Mouse (Mus musculus) hindbrain, postnatal 0 days (tissue): ENCODE measurements around the gene Rora. TPM values are rescaled to one million over a fixed set of nuclear protein-coding genes. Genes with fewer than 3 reads are reported as not detected.

Experiments
- ATAC-seq: fragments of 200-750 bp; cut with Nextera tagmentation; 2 replicates; pipeline ENCODE4 v1.8.0; 2017; ENCODE audit warnings: mild to moderate bottlenecking, moderate TSS enrichment, moderate library complexity
- DNase-seq: peaks from one replicate; pipeline ENCODE4 v3.0.0-alpha.2; 2015; ENCODE audit warnings: low spot score
- H3K27ac ChIP-seq: fragments of 300-500 bp; sonication (generic); 2 replicates; pipeline ENCODE4 v1.5.1; 2014; ENCODE audit warnings: mild to moderate bottlenecking
- H3K27me3 ChIP-seq: fragments of 300-500 bp; sonication (generic); 2 replicates; pipeline ENCODE4 v1.6.1; 2014; ENCODE audit warnings: low read length, mixed read lengths; ENCODE audit not compliant: insufficient read depth
- H3K36me3 ChIP-seq: fragments of 300-500 bp; sonication (generic); 2 replicates; pipeline ENCODE4 v1.6.1; 2014; ENCODE audit warnings: low read length, mixed read lengths; ENCODE audit not compliant: insufficient read depth
- H3K4me1 ChIP-seq: fragments of 300-500 bp; sonication (generic); 2 replicates; pipeline ENCODE4 v1.6.1; 2014; ENCODE audit warnings: antibody characterized with exemption, low read length, mixed read lengths; ENCODE audit not compliant: insufficient read depth
- H3K4me2 ChIP-seq: fragments of 300-500 bp; sonication (generic); 2 replicates; pipeline ENCODE4 v1.6.1; 2014; ENCODE audit warnings: low read depth, mild to moderate bottlenecking, low read length, moderate library complexity, mixed read lengths
- H3K4me3 ChIP-seq: fragments of 300-500 bp; sonication (generic); 2 replicates; pipeline ENCODE4 v1.5.1; 2014; ENCODE audit warnings: low read length
- H3K9ac ChIP-seq: fragments of 300-500 bp; sonication (generic); replicated peaks from 2 replicates; pipeline ENCODE4 v1.6.1; 2014; ENCODE audit warnings: mild to moderate bottlenecking, low read length, moderate library complexity, mixed read lengths
- H3K9me3 ChIP-seq: fragments of 300-500 bp; sonication (generic); 2 replicates; pipeline ENCODE4 v1.6.1; 2016; ENCODE audit warnings: low read length, mixed read lengths
- CTCF ChIP-seq: IDR thresholded peaks from 2 replicates; pipeline ENCODE4 v1.5.1; 2016; ENCODE audit warnings: antibody characterized with exemption, control low read depth, low read depth
- WGBS: fragments of 180-500 bp; shearing (Covaris S2); extraction: QIAGEN DNeasy Blood & Tissue Kit; methylation state at CpG from one replicate; pipeline ENCODE4 v1.1.7; 2014; 5-methylcytosine and 5-hydroxymethylcytosine counted together
- polyA plus RNA-seq: library from polyadenylated mRNA; unstranded; fragments of >200 nt; fragmentation: Nextera tagmentation; extraction: Ambion mirVana; gene quantifications from 2 replicates; pipeline ENCODE4 v1.2.1, GENCODE M21; 2015
- total RNA-seq: library from RNA; depleted of rRNA; stranded (reverse); fragments of >200 nt; gene quantifications from 2 replicates; pipeline ENCODE4 v1.2.3, GENCODE M21; 2014

Gene Rora
- total and polyA plus RNA-seq, 2 experiments from 2014 or later: 27.5 to 59.4 TPM

GRCm38 (mm10) chr9:68687251-68687874 lies 33.8 kb downstream of the Rora start:
- 17% methylated on average over 10 of the region's 10 CpGs for WGBS
- ATAC-seq: no peak
- no peak for TF ChIP-seq CTCF

GRCm38 (mm10) chr9:68688151-68688550 lies 34.6 kb downstream of the Rora start:
- no peak overlapping the region for H3K4me2 ChIP-seq
- no peak overlapping the region for H3K4me3 ChIP-seq
- 91% methylated on average over 2 of the region's 2 CpGs for WGBS
- TF ChIP-seq CTCF: no peak
- ATAC-seq: no peak
- H3K27ac ChIP-seq: no peak overlapping the region
- H3K4me1 ChIP-seq: peaks cover 7% of the 10 kb centered on the region; the same call in 1 of the 2 replicates
- no peaks in the 10 kb centered on the region for H3K9me3 ChIP-seq
- H3K9ac ChIP-seq: no peak overlapping the region
- no peaks in the 10 kb centered on the region for H3K36me3 ChIP-seq
- no peaks in the 10 kb centered on the region for H3K27me3 ChIP-seq
- no peak for DNase-seq

More at GRCm38 (mm10) chr9:68687251-68687874, 33.8 kb downstream of the Rora start:
- Histone ChIP-seq H3K4me3 (no peak overlapping the region), H3K9me3 (no peaks in the 10 kb centered on the region), H3K4me1 (peaks cover 7% of the 10 kb centered on the region; the same call in 1 of the 2 replicates), H3K36me3 (no peaks in the 10 kb centered on the region), H3K4me2 (no peak overlapping the region), H3K9ac (no peak overlapping the region; the same call in 1 of the 2 replicates), H3K27ac (no peak overlapping the region), H3K27me3 (no peaks in the 10 kb centered on the region)
- DNase-seq: no peak

- Histone ChIP-seq H3K4me3 (no peak overlapping the region), H3K36me3 (no peaks in the 10 kb centered on the region), H3K4me2 (no peak overlapping the region), H3K27ac (no peak overlapping the region), H3K9ac (no peak overlapping the region), H3K9me3 (no peaks in the 10 kb centered on the region), H3K4me1 (peaks cover 7% of the 10 kb centered on the region; the same call in 1 of the 2 replicates), H3K27me3 (no peaks in the 10 kb centered on the region)
- peak; percentile 82 for DNase-seq
- TF ChIP-seq CTCF: peak; percentile 91
- 35% methylated on average over 4 of the region's 4 CpGs for WGBS
- no peak for ATAC-seq
Measured at GRCm38 (mm10) chr9:68689351-68689750, 35.8 kb downstream of the Rora start.

GRCm38 (mm10) chr9:68694889-68695495 lies 41.4 kb downstream of the Rora start:
- no peak for TF ChIP-seq CTCF
- Histone ChIP-seq H3K27me3 (no peaks in the 10 kb centered on the region), H3K9me3 (no peaks in the 10 kb centered on the region), H3K4me2 (no peak overlapping the region), H3K36me3 (no peaks in the 10 kb centered on the region), H3K9ac (no peak overlapping the region), H3K27ac (no peak overlapping the region; the same call in 1 of the 2 replicates), H3K4me3 (no peak overlapping the region), H3K4me1 (0 out of 2 replicates have a peak, but pooled peaks cover 4% of the 10 kb centered on the region)
- ATAC-seq (no peak), DNase-seq (peak; percentile 27)
- WGBS: 19% methylated on average over 4 of the region's 4 CpGs

DNA sequence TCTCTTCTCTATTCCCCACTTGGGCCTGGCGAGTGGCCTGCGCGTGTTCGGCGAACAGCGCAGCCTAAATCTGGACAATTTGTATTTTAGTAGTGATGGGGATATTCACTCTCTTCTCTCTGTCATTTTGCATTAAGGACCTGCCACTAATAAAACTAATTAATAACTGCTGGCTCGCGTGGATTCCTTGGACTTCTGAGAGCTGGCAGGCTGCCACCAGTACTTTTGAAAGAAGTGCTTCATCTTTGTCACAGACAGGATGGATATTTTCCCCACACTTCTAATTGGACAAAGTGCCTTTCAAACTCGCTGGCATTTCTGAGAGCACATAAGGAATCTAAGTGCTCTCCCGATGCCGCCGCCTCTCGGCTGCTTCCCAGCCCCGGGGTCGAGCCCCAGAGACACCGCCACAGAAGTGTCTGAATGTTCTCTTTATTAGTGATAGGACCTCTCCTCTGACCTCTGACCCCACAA lies 41.9 kb downstream of the Rora start:
- DNase-seq (peak; percentile 50), ATAC-seq (no peak)
- WGBS: 25% methylated on average over 16 of the region's 16 CpGs

DNA sequence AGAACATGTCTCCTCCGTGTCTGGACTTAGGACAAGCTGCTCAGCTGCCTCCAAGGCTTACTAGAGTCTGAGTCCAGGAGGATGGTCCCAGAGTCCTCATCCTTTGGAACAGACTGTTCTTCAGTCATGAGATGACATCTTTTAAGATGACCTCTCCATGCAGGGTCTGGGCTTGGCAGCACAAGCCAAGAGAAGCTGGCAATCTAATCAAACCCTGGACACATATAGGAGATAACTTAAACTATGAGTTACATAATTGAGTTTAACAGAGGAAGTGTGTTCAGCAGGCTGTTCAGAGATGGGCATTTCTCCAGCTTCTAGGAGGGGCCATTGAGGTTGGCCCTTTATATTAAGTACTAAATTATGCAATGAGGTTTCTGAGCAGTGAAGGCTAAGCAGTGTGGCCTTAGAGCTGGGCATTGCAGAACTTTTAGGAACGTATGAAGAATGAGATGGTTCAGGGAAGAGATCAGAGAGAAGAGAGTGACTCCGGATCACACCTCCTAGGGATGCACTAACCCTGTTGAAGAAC lies 42.9 kb downstream of the Rora start:
- no peak overlapping the region for H3K9ac ChIP-seq
- H3K36me3 ChIP-seq: no peaks in the 10 kb centered on the region
- H3K4me3 ChIP-seq: no peak overlapping the region
- H3K4me1 ChIP-seq: 0 out of 2 replicates have a peak, but pooled peaks cover 4% of the 10 kb centered on the region
- no peak overlapping the region for H3K4me2 ChIP-seq
- no peak for DNase-seq
- whole genome bisulfite sequencing: 83% methylated on average over 3 of the region's 3 CpGs
- no peak for ATAC-seq
- no peak overlapping the region for H3K27ac ChIP-seq
- no peak for TF ChIP-seq CTCF
- no peaks in the 10 kb centered on the region for H3K9me3 ChIP-seq
- no peaks in the 10 kb centered on the region for H3K27me3 ChIP-seq

More for the DNA sequence above, 41.9 kb downstream of the Rora start:
- no peaks in the 10 kb centered on the region for H3K36me3 ChIP-seq
- H3K4me3 ChIP-seq: no peak overlapping the region
- H3K27me3 ChIP-seq: no peaks in the 10 kb centered on the region
- TF ChIP-seq CTCF: no peak
- no peak overlapping the region for H3K4me2 ChIP-seq
- 0 out of 2 replicates have a peak, but pooled peaks cover 4% of the 10 kb centered on the region for H3K4me1 ChIP-seq
- no peak overlapping the region for H3K9ac ChIP-seq
- H3K9me3 ChIP-seq: no peaks in the 10 kb centered on the region
- no peak overlapping the region for H3K27ac ChIP-seq

DNA sequence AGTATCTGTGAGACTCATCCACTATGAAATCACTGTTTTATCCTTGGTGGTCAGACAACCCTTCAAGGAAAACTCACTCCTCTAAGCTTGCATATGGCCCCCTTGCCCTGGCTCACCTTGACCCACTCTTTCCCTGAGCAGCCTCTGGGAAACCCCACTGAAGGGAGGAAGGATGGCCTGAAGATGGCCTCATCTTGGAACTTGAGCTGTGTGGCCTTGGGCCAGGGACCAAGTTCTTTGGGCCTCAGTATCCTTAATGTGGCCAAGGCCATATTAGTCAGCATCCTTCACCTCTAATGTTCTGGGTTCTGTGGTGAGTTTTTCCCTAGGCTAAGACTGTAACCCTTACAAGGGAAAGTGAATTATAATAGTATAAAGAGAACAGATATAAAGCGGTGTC lies 45.8 kb downstream of the Rora start:
- 97% methylated on average over 1 of the region's 1 CpGs for WGBS

More for the DNA sequence above, 45.8 kb downstream of the Rora start:
- Histone ChIP-seq H3K36me3 (no peaks in the 10 kb centered on the region), H3K27me3 (no peaks in the 10 kb centered on the region), H3K9me3 (no peaks in the 10 kb centered on the region), H3K9ac (no peak overlapping the region), H3K4me3 (no peak overlapping the region), H3K27ac (no peak overlapping the region), H3K4me2 (no peak overlapping the region), H3K4me1 (0 out of 2 replicates have a peak, but pooled peaks cover 4% of the 10 kb centered on the region)
- no peak for TF ChIP-seq CTCF
- DNase-seq (no peak), ATAC-seq (no peak)
